Mouse (Mus musculus): ENCODE measurements around the gene Olfr1340. TPM values are rescaled to one million over a fixed set of nuclear protein-coding genes. Genes with fewer than 3 reads are reported as not detected.

Gene Olfr1340
- not detected in 2 replicates for polyA plus RNA-seq (2011; ENCODE audit: insufficient read length, low read depth, missing spikeins)

- no peak within 1 kb of the TSS for H3K4me3 ChIP-seq (ENCODE audit: insufficient read depth, low read length)
- TF ChIP-seq CTCF (IDR thresholded peaks at IDR 0.05; ENCODE audit: borderline replicate concordance, insufficient read depth, low read length) (no peak), POLR2A (IDR thresholded peaks at IDR 0.05; ENCODE audit: low read depth, low read length) (no peak)
- H3K4me1 ChIP-seq (ENCODE audit: control insufficient read depth, insufficient read depth, low read length), result no peaks in the 10 kb centered on the region
- no peak within 1 kb of the TSS for H3K27ac ChIP-seq (ENCODE audit: insufficient read depth, low read length)
Measured at GRCm38 (mm10) chr4:118719838-118720237, at the start of gene Olfr1340. Gene Olfr1340 (plus strand): TSS chr4:118720138.

GRCm38 (mm10) chr4:118687086-118687485 is 32.9 kb upstream of the Olfr1340 start:
- Histone ChIP-seq H3K4me3 (ENCODE audit: insufficient read depth, low read length) (no peak overlapping the region), H3K27ac (ENCODE audit: insufficient read depth, low read length) (no peak overlapping the region), H3K4me1 (ENCODE audit: control insufficient read depth, insufficient read depth, low read length) (no peaks in the 10 kb centered on the region)
- TF ChIP-seq POLR2A (IDR thresholded peaks at IDR 0.05; ENCODE audit: low read depth, low read length) (no peak), CTCF (IDR thresholded peaks at IDR 0.05; ENCODE audit: borderline replicate concordance, insufficient read depth, low read length) (no peak)

- Histone ChIP-seq H3K4me3 (ENCODE audit: insufficient read depth, low read length) (no peak within 1 kb of the TSS), H3K27ac (ENCODE audit: insufficient read depth, low read length) (no peak within 1 kb of the TSS), H3K4me1 (ENCODE audit: control insufficient read depth, insufficient read depth, low read length) (no peaks in the 10 kb centered on the region)
- TF ChIP-seq POLR2A (IDR thresholded peaks at IDR 0.05; ENCODE audit: low read depth, low read length), result no peak
- TF ChIP-seq CTCF (IDR thresholded peaks at IDR 0.05; ENCODE audit: borderline replicate concordance, insufficient read depth, low read length), result no peak
Measured at GRCm38 (mm10) chr4:118692412-118692973, 27.4 kb upstream of the Olfr1340 start, which contains the start of gene Olfr1342. Gene Olfr1342 (minus strand): TSS chr4:118692756.

GRCm38 (mm10) chr4:118693812-118694211 is 26.1 kb upstream of the Olfr1340 start:
- no peak for TF ChIP-seq CTCF (IDR thresholded peaks at IDR 0.05; ENCODE audit: borderline replicate concordance, insufficient read depth, low read length)
- TF ChIP-seq POLR2A (IDR thresholded peaks at IDR 0.05; ENCODE audit: low read depth, low read length), result no peak
- H3K27ac ChIP-seq (ENCODE audit: insufficient read depth, low read length), result no peak overlapping the region
- no peak overlapping the region for H3K4me3 ChIP-seq (ENCODE audit: insufficient read depth, low read length)
- no peaks in the 10 kb centered on the region for H3K4me1 ChIP-seq (ENCODE audit: control insufficient read depth, insufficient read depth, low read length)

GRCm38 (mm10) chr4:118703223-118703622 is 16.7 kb upstream of the Olfr1340 start, which contains the start of gene Olfr1341:
Gene Olfr1341 (plus strand): TSS chr4:118703523.
- no peak within 1 kb of the TSS for H3K4me3 ChIP-seq (ENCODE audit: insufficient read depth, low read length)
- TF ChIP-seq POLR2A (IDR thresholded peaks at IDR 0.05; ENCODE audit: low read depth, low read length), result no peak
- no peak for TF ChIP-seq CTCF (IDR thresholded peaks at IDR 0.05; ENCODE audit: borderline replicate concordance, insufficient read depth, low read length)
- no peak within 1 kb of the TSS for H3K27ac ChIP-seq (ENCODE audit: insufficient read depth, low read length)
- no peaks in the 10 kb centered on the region for H3K4me1 ChIP-seq (ENCODE audit: control insufficient read depth, insufficient read depth, low read length)

- TF ChIP-seq CTCF (IDR thresholded peaks at IDR 0.05; ENCODE audit: borderline replicate concordance, insufficient read depth, low read length) (no peak), POLR2A (IDR thresholded peaks at IDR 0.05; ENCODE audit: low read depth, low read length) (no peak)
- Histone ChIP-seq H3K4me1 (ENCODE audit: control insufficient read depth, insufficient read depth, low read length) (no peaks in the 10 kb centered on the region), H3K27ac (ENCODE audit: insufficient read depth, low read length) (no peak overlapping the region), H3K4me3 (ENCODE audit: insufficient read depth, low read length) (no peak overlapping the region)
Measured at GRCm38 (mm10) chr4:118708086-118708485, 11.9 kb upstream of the Olfr1340 start.

- TF ChIP-seq POLR2A (IDR thresholded peaks at IDR 0.05; ENCODE audit: low read depth, low read length) (no peak), CTCF (IDR thresholded peaks at IDR 0.05; ENCODE audit: borderline replicate concordance, insufficient read depth, low read length) (no peak)
- H3K27ac ChIP-seq (ENCODE audit: insufficient read depth, low read length), result no peak overlapping the region
- H3K4me3 ChIP-seq (ENCODE audit: insufficient read depth, low read length), result no peak overlapping the region
- H3K4me1 ChIP-seq (ENCODE audit: control insufficient read depth, insufficient read depth, low read length), result no peaks in the 10 kb centered on the region
Measured at GRCm38 (mm10) chr4:118711656-118712055, 8.3 kb upstream of the Olfr1340 start.

- Histone ChIP-seq H3K27ac (ENCODE audit: insufficient read depth, low read length) (no peak overlapping the region), H3K4me1 (ENCODE audit: control insufficient read depth, insufficient read depth, low read length) (no peaks in the 10 kb centered on the region), H3K4me3 (ENCODE audit: insufficient read depth, low read length) (no peak overlapping the region)
- TF ChIP-seq POLR2A (IDR thresholded peaks at IDR 0.05; ENCODE audit: low read depth, low read length) (no peak), CTCF (IDR thresholded peaks at IDR 0.05; ENCODE audit: borderline replicate concordance, insufficient read depth, low read length) (no peak)
Measured at GRCm38 (mm10) chr4:118721742-118722483, 2.0 kb downstream of the Olfr1340 start.

GRCm38 (mm10) chr4:118731875-118732274 is 11.9 kb downstream of the Olfr1340 start, which contains the start of gene Olfr1339:
Gene Olfr1339 (plus strand): TSS chr4:118732175.
- Histone ChIP-seq H3K4me1 (ENCODE audit: control insufficient read depth, insufficient read depth, low read length) (no peaks in the 10 kb centered on the region), H3K4me3 (ENCODE audit: insufficient read depth, low read length) (no peak within 1 kb of the TSS), H3K27ac (ENCODE audit: insufficient read depth, low read length) (no peak within 1 kb of the TSS)
- no peak for TF ChIP-seq POLR2A (IDR thresholded peaks at IDR 0.05; ENCODE audit: low read depth, low read length)
- TF ChIP-seq CTCF (IDR thresholded peaks at IDR 0.05; ENCODE audit: borderline replicate concordance, insufficient read depth, low read length), result no peak

GRCm38 (mm10) chr4:118739574-118739973 is 19.6 kb downstream of the Olfr1340 start:
- Histone ChIP-seq H3K27ac (ENCODE audit: insufficient read depth, low read length) (no peak overlapping the region), H3K4me1 (ENCODE audit: control insufficient read depth, insufficient read depth, low read length) (no peaks in the 10 kb centered on the region)
- TF ChIP-seq POLR2A (IDR thresholded peaks at IDR 0.05; ENCODE audit: low read depth, low read length) (no peak), CTCF (IDR thresholded peaks at IDR 0.05; ENCODE audit: borderline replicate concordance, insufficient read depth, low read length) (no peak)

More at GRCm38 (mm10) chr4:118739574-118739973, 19.6 kb downstream of the Olfr1340 start:
- H3K4me3 ChIP-seq (ENCODE audit: insufficient read depth, low read length), result no peak overlapping the region

Data from embryonic fibroblast, embryonic 13.5 days (primary cell).